Mouse (Mus musculus) mouse trophoblast stem cell (cell line): Measurements from ENCODE around the gene Arl14.

Source experiments
- in situ Hi-C, 2 experiments: fragments of 300-500 bp; cut with MseI, MboI; formaldehyde crosslinking; loops; 2 replicates in 1 of 2; 3 replicates in 1 of 2; pipeline ENCODE4 v1.15.1; 2025

Gene Arl14

GRCm38 (mm10) chr3:69213465-69213864 lies 8.8 kb upstream of the Arl14 start:
- in situ Hi-C loops, result no loop called here

GRCm38 (mm10) chr3:69214566-69214965 lies 7.7 kb upstream of the Arl14 start:
- in situ Hi-C loops, result no loop called here

- in situ Hi-C loops, result no loop called here
These were observed 282 bp downstream of the Arl14 start for GRCm38 (mm10) chr3:69222502-69222900.

GRCm38 (mm10) chr3:69222987-69223386 lies 768 bp downstream of the Arl14 start:
- in situ Hi-C loops, result no loop called here

- in situ Hi-C loops, result no loop called here
These were observed 1.4 kb downstream of the Arl14 start for GRCm38 (mm10) chr3:69223666-69224065.

- in situ Hi-C loops, result loop anchor here in 1 of 2 experiments (25.0 kb wide), 1 partner anchor 487 kb away; the partner anchor contains the start of gene Nmd3
These were observed 2.8 kb downstream of the Arl14 start for GRCm38 (mm10) chr3:69225019-69225418.

- in situ Hi-C loops, result loop anchor here in 1 of 2 experiments (25.0 kb wide), 1 partner anchor 486 kb away; the partner anchor contains the start of gene Nmd3
These were observed 4.3 kb downstream of the Arl14 start for GRCm38 (mm10) chr3:69226496-69226895.

GRCm38 (mm10) chr3:69228002-69228401 lies 5.8 kb downstream of the Arl14 start:
- in situ Hi-C loops, result loop anchor here in 1 of 2 experiments (25.0 kb wide), 1 partner anchor 484 kb away; the partner anchor contains the start of gene Nmd3

GRCm38 (mm10) chr3:69231522-69232138 lies 9.4 kb downstream of the Arl14 start:
- in situ Hi-C loops, result loop anchor here in 1 of 2 experiments (25.0 kb wide), 1 partner anchor 481 kb away; the partner anchor contains the start of gene Nmd3

GRCm38 (mm10) chr3:69233552-69234189 lies 11.5 kb downstream of the Arl14 start:
- in situ Hi-C loops, result loop anchor here in 1 of 2 experiments (25.0 kb wide), 1 partner anchor 479 kb away; the partner anchor contains the start of gene Nmd3

GRCm38 (mm10) chr3:69234525-69234924 lies 12.3 kb downstream of the Arl14 start:
- in situ Hi-C loops, result loop anchor here in 1 of 2 experiments (25.0 kb wide), 1 partner anchor 478 kb away; the partner anchor contains the start of gene Nmd3

- in situ Hi-C loops, result loop anchor here in 1 of 2 experiments (25.0 kb wide), 1 partner anchor 476 kb away; the partner anchor contains the start of gene Nmd3
These were observed 13.6 kb downstream of the Arl14 start for GRCm38 (mm10) chr3:69235806-69236205.

GRCm38 (mm10) chr3:69236491-69236890 lies 14.3 kb downstream of the Arl14 start:
- in situ Hi-C loops, result loop anchor here in 1 of 2 experiments (25.0 kb wide), 1 partner anchor 476 kb away; the partner anchor contains the start of gene Nmd3

- in situ Hi-C loops, result loop anchor here in 1 of 2 experiments (25.0 kb wide), 1 partner anchor 474 kb away; the partner anchor contains the start of gene Nmd3
These were observed 16.1 kb downstream of the Arl14 start for GRCm38 (mm10) chr3:69238141-69238851.

GRCm38 (mm10) chr3:69239246-69239645 lies 17.0 kb downstream of the Arl14 start:
- in situ Hi-C loops, result loop anchor here in 1 of 2 experiments (25.0 kb wide), 1 partner anchor 473 kb away; the partner anchor contains the start of gene Nmd3

- in situ Hi-C loops, result loop anchor here in 1 of 2 experiments (25.0 kb wide), 1 partner anchor 471 kb away; the partner anchor contains the start of gene Nmd3
These were observed 18.8 kb downstream of the Arl14 start for GRCm38 (mm10) chr3:69241020-69241419.

GRCm38 (mm10) chr3:69253096-69253866 lies 31.1 kb downstream of the Arl14 start:
- in situ Hi-C loops, result loop anchor here (10.0 to 25.0 kb wide), 3 partner anchors 232 to 659 kb away; partner anchors contain the start of gene Nmd3 (in 1 of the 2)

- in situ Hi-C loops, result loop anchor here (5.0 to 25.0 kb wide), 4 partner anchors 228 to 658 kb away; partner anchors contain the start of gene Nmd3 (in 1 of the 2)
These were observed 32.5 kb downstream of the Arl14 start for GRCm38 (mm10) chr3:69254676-69255075.

GRCm38 (mm10) chr3:69257049-69257699 lies 35.0 kb downstream of the Arl14 start:
- in situ Hi-C loops, result loop anchor here (5.0 to 25.0 kb wide), 4 partner anchors 225 to 655 kb away; partner anchors contain the start of gene Nmd3 (in 1 of the 2)
